Mouse (Mus musculus) ES-E14 (cell line): ENCODE measurements around the gene Gdf11.

Experiments
- CHD2 ChIP-seq: IDR thresholded peaks from 2 replicates; pipeline ENCODE4 v1.6.1; 2014; ENCODE audit warnings: mild to moderate bottlenecking, low read depth, low read length, inconsistent platforms
- ZNF384 ChIP-seq: IDR thresholded peaks from 2 replicates; pipeline ENCODE4 v1.6.1; 2012; ENCODE audit warnings: low read depth, low read length, inconsistent platforms

DNA sequence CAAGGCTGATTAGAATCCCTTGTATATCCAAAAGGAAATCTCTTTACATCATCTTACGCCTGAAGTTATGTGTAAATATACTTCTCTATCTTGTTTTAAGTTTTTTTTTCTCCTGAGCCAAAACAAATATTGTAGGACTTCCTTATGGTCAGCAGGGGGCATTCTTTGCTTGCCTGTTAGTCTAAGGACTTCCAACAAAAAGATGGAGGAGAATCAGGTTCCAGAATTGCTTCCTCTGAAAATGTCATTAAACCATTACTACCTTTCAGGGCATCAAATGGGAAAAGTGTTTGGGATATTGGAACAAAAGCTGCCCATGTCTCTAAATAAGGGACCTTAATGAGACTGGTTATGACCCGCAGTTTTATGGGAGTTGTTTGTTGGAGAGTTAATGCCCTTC, 46.0 kb downstream of the Gdf11 start:
- TF ChIP-seq ZNF384: no peak
- TF ChIP-seq CHD2: no peak
